Mouse (Mus musculus) cerebellum, adult 9-10 months (tissue): Measurements from ENCODE around the gene Npas3.
"Not testable (repeated sequence)": the region's sequence is repeated elsewhere in the genome, so short reads cannot be mapped to it uniquely, and the experiment has no call there.

ENCODE experiments used
- DNase-seq: peaks from one replicate; pipeline ENCODE4 v3.0.0; 2022

Gene Npas3

DNA sequence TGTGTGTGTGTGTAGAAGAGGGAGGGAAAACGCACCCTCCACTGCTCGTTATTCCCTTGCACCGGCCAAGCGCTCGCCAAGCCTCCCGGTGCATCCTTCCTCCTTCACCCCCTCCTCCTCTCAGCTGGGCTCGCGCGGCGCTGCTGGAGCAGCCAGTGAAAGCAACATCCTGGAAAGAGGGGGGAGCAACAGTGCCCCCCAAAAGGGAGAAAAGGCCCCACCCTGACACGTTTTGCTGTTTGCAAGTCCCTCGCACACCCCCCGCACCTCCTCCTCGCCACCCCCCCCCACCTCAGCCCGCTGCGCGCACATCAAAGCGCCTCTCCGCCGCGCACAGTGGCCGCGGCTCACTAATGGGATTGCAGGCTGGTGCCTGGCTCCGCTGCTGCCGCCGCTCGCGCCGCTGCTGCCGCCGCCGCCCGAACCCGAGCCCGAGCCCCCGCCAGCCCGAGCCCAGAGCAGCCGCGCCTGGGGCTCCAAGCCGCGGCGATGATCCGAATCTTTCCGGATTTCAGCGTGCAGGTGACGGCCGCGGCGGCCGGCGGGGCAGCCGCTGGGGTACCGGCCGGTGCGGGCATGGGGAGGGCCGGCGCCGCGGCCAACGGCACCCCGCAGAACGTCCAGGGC, at the start of gene Npas3:
TSS of gene Npas3 (plus strand) at position 577 of the 627 bp plus-strand sequence.
- no peak for DNase-seq

DNA sequence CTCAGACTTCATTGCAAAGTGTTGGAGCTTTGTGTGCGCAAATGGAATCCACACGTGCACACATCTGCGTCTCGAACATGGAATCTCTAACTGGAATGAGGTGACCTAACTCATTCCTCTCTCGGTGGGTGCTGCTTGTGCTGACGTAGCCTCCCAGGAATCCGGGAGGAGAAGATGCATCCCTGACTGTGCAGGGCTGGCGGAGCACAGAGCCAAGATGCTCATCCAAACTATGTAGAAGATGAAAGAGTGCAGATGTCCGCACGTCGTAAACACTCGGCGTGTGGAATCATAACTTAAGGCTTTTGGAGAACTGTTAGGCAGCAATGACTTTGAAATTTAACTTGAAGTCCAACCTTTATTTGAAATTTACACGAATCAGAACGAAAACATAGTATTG, 31.3 kb upstream of the Npas3 start:
- no peak for DNase-seq

DNA sequence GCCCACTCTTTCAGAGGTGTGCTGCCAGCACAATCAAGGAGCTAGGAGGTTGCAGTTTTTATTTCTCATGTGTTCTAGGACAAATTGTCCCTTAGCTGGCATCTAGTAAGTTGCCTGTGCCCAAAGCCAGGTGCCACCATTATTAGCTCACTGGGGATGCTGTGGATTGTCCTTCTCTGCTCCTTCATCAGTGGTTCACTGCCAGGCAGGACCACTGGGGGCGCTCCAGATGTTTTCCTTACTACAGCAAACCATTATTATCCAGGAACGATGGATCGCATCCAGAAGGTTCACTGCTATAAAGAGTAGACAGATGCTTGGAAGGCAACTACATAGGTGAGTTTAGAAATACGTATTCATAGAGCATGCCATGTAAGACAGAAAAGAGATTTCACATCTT, 25.7 kb upstream of the Npas3 start:
- DNase-seq, result no peak

DNA sequence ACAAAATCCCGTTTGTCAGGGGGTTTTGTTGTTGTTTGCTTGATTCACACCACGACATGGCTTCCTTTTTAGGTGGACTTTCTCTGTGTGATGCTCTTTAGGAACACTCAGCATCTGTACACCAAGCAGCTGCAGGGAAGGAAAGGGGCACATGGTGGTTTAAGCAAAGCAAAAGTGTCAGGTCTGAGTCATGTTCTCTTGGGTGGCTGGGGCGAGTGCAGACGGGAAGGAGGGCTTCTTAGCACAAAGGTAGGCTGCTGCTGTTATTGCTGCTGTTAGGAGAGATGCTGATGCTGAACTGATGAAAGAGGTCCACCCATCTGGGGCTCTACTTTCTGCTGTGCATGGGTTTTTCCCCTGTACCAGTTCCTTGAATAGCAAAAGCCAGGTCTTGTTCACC, 21.1 kb upstream of the Npas3 start:
- no peak for DNase-seq

DNA sequence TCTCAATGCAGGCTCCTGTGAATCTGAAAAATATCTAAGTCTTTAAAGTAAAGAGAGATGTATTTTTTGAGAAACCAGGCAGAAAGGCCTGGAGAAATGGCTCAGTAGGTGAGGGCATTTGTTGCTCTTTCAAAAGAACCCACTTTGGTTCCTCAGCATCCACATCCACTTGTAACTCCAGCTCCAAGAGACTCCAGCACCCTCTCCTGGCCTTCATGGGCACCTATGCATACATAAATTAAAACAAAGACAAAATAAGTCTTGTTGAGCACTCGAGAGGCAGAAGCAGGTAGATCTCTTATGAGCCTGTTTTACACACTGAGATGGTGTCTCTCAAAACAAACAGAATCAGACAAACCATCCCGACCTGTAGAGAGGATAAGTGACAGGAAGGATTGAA, 19.1 kb upstream of the Npas3 start:
- no peak for DNase-seq

DNA sequence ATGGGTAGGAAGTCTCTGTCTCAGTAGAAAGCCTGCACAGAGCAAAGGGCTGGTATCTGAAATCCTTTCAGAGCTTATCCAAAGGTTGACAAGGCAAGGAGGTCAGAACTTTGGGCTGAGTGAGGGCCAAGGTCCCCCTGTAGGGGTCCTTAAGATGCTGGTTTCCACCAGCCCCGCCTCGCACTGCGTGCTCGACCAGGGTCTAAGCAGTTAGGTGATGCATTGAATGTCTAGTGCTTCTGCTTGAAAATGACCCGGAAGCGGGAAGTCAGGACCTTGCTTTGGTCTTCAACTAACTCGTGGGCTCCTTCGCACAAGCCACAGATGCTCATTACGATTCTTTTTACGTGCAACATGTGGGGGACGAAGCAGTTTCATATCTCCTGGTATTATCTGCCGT, 2.3 kb upstream of the Npas3 start:
- DNase-seq, result no peak

DNA sequence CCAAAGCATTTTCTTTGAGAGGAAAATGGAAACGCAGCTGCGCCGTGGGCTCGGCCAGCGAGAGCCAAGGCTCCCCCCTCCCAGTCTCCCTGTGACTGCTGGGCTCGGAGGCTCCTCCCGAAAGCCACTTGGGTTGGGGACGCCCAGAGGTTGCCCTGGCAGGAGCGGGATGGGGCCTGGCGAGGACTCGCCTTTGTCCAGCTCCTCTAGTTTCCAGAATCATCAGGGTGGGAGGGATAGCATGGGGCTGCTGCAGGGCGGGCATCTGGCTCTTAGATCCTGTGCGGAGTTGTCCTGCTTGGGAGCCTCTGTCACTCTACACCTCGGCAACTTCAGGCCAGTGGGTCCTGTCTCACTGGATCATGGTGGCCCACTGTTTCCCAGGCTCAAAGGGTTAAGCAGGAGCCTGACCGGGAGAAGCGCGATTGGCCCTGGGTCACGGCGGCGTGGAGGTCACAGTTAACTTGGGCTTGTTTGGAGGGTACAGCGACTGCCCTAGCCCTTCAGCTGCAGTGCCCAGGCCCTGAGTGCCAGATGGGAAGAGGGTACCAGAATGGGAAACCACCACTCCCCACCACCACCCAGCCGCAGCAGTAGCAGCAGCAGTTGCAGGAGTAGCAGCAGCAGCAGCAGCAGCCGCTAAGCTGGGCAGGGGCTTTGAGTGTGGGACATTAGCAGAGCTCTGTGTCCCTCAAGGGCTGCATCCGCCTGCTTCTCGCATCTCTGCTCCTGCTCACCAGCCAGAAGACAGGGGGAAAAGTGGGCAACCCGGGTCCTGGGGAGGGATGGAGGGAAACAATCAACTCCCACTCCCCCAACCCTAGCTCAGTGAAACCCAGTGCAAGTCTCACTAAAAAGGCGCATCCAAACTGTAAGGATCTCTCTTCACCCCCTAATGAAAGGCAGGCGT, 1.6 kb upstream of the Npas3 start:
- no peak for DNase-seq

DNA sequence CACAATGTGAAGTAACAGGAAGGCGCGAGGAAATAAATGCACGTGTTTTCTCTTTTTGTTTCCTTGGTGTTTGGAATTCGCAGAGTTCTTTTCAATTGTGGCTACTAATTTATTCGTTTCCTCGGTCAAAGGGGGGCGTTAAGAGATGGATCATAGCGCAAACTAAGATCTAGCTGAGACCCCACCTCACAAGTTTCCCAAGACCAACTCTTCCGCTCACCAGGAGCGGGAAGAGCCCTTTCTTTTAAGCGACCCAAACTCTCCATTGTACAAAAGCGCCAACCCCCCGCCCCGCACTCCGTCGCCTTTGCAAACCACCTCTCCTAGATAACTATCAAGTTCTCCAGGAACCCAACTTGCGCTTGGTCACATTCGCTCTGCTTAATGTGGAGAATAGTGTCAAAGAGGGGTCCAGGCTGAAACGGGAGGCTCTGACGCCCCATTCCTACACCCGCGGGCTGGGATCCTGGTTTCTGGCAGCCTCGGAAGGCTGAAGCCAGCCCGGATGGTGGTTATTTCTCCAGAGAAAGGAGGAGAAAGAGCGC, 914 bp upstream of the Npas3 start:
- no peak for DNase-seq

DNA sequence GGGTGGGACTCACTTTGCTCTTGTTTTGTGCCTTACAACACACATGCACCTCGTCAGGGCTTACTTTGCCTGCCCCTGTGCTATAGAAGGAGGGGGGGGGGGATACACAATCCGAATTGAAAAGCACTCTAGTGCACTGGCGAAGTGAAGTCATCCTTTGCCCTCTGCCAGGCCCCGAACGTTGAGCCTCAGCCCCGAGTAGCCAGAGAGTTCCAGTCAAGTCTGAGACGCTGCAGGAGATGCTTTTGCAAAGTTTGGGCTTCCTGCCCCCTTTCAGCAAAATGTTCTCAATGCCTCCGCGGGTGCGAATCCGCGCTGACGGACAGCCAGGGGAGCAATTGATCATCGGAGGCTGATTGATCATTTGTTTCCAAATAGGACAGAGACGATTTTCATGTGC, 319 bp downstream of the Npas3 start:
- no peak for DNase-seq

DNA sequence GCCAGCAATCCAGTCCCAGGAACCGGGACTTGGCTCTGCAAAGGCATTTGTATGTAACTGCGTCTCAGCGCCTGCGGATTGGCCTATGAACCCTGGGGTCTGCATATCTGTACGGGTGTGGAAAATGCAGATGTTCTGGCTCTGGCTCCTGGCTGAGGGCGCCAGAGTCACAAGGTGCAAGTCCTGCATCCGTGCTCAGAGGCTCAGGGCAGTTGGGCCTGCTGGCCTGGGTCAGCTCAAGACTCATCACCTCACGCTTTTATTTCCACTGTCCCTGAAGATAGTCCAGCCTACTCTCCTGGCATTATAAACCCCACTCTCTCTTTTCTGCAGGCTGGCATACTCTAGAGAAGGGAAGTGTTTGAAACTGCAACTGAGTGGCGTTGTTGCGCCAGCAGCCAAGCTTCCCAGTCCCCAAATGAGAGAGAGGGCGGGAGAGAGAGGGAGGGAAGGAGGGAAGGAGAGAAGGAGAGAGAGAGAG, 3.3 kb downstream of the Npas3 start:
- DNase-seq, result no peak

DNA sequence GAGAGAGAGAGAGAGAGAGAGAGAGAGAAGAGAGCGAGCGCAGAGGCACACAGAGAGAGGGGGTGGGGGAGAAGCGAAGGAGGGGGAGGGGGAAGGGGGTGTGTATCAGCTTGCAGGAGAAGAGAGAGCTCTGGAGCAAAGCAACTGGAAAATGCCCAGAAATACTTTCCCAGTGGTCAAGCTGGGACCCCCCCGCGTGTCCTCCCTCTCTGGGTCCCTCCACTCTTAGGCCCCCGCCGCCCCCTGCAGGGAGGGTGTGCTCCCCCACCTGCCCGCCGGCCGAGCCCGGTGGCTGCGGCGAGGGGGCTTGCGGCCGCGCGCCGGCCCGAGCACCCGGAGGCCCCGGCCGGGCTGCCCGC, 3.7 kb downstream of the Npas3 start:
- no peak for DNase-seq

DNA sequence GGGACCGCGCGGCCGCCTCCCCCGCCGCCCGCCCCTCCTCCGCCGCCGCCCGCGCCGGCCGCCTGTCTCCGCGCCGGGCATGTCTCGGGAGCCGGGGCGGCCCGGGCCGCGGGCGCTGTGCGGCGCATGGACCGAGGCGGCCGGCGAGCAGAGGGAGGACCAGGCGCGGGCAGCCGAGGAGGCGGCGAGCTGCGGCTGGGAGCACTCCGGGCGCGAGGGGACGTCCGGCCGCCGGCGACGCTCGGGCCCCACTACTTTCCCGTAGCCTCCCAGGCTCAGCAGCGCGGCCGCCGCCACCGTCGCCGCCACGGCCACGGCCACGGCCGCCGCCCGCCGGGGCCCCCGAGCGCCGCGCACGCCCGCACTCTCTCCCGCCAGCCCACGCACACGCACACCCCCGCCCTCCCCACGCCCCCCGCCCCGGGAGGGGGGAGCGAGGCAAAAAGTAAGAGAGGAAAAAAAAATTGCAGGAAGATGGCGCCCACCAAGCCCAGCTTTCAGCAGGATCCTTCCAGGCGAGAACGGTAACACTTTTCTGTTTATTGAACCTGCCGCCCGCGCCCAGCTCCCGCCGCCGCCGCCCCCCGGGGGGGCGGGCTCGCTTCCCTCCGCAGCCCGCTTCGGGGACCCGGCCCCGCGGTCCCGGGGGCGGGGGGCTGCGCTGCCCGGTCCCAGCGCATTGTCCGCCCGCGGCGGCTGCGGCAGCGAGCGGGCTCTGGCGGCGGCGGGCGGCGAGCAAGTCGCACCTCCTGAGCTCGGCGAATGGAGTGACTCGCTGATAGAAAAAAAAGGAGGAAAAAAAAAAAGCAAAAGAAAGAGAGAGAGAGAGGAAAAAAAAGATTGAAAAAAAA, 4.3 kb downstream of the Npas3 start:
- no peak for DNase-seq

DNA sequence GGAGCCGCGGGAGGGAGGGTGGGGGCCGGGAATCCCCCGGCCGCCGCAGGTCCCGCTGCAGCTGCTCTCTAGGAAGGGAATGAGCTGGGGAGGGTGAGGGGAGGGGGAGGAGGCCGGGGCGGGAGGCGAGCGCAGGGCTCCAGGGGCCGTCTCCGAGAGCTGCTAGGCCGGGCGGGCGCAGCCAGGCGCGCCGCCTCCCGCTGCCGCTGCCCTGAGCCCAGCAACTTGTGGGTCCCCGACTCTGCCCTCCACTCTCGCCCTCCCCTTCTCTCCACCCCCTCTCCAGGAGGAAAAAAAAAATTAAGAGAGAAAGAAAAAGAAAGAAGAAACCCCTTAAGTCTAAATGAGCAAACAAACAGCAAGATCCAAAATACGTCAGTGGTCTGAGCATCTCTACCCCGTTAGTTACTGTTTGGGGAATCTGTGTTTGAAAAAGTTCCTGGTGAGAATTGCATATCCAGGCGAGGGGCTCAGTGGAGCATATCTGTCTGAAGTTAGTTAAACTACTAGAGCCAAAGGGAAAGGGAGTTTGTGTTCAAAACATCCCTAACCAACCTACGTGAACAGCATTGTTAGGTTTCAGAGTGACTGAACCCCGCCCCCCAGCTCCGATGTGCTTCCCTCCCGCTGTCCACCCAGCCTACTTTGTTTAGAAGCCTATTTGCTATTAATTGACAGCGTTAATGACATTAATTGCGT, 5.1 kb downstream of the Npas3 start:
- DNase-seq, result no peak

DNA sequence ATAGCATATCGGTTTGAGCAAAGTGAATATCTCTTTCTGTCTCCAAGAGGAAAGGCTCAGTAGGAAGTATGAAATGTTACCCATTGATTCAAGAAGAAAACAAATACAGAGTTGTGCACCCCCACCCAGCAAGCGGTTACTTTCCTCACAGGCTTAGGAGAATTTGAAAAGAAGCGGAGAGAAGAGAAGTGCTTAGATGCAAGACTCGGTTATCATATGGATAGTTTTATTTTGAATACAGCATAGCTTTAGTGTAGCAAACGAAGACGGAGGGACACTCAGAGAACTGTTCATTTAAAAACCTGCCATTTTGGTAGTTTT, 5.6 kb downstream of the Npas3 start:
- DNase-seq, result no peak

DNA sequence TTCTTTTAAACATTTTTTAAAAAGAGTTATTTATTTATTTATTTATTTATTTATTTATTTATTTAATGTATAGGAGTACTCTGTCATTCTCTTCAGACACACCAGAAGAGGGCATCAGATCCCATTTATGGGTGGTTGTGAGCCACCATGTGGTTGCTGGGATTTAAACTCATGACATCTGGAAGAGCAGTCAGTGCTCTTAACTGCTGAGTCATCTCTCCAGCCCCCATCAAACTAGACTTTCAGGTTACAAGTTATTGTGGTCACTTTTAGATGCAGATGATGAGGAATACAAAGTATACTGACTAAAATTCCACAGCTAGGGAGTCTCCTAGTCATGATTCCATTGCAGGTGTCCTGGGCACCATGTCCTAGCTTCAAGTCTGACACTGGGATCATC, 26.0 kb downstream of the Npas3 start:
- DNase-seq, result not testable (repeated sequence)

DNA sequence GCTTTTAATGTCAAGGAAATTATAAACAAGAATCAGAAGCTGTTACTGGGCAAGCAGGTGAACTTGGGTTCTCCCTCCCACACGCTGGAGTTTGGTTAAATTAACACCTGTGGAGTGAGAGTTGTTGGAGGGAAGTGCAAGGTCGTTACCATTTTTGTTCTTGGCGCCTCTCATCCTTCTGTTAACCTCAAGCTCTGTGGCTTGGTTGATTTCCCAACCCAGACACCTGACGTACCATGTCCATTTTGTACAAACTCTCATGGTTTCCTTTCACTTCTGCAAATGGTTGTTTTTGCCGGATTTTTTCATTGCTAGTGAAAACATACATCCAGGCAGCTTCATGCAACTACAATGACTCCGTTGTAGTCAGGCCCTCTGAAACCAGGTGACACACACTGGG, 28.9 kb downstream of the Npas3 start:
- DNase-seq, result no peak

DNA sequence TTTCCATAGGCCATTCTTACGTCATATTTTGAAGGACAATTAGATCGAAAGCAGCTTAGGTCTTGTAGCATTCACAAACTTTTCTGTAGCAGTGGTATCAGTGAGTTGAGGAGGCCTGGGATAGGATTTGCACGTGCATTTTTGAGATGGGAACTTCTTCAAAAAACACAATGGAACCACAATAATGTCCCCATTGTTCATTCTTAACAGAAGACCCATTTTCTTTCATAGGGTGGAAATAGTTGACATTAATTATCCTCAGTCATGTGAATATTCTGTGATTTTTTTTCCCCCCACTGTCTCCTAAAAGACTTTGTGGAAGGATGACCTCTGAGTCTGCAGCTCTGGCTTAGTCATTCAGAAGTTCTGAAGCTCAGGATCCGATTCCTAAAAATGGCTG, 41.9 kb downstream of the Npas3 start:
- no peak for DNase-seq

DNA sequence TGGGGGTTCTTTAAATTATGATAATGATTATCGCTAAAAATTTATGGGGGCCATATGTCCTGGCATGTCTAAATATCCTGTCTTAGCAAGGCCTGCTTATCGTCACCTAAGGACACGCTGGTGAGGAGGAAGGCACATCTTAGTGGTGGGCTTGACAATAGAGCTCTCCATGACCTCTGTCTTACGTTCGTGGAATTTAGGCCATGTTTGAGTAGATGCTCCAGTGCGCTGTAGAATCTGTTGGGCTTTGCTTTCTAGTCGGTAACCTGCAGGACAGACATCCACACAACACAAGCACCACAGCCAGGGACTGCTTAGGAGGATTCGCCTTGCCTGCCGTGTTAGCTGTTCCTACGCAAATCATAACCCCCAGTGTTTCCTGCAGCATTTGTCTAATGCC, 42.4 kb downstream of the Npas3 start:
- no peak for DNase-seq

DNA sequence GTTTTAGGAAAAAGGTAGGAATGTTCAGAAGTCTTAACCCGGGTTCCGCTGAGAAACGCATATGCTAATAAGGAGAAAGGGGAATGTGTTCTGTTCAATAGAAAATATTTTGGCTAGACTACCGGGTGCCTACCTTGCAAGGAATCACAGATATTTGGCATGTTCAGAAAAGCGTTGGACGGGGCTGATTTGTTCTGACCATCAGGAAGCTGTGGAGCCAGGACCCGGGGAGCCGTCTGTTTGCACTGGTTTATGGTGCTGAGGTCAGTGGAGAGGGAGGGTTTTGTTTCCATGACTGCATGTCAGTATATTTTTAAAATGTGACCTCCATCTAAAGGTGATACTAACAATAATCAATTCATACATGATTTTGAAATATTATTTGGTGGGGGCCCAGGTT, 43.5 kb downstream of the Npas3 start:
- DNase-seq, result no peak

DNA sequence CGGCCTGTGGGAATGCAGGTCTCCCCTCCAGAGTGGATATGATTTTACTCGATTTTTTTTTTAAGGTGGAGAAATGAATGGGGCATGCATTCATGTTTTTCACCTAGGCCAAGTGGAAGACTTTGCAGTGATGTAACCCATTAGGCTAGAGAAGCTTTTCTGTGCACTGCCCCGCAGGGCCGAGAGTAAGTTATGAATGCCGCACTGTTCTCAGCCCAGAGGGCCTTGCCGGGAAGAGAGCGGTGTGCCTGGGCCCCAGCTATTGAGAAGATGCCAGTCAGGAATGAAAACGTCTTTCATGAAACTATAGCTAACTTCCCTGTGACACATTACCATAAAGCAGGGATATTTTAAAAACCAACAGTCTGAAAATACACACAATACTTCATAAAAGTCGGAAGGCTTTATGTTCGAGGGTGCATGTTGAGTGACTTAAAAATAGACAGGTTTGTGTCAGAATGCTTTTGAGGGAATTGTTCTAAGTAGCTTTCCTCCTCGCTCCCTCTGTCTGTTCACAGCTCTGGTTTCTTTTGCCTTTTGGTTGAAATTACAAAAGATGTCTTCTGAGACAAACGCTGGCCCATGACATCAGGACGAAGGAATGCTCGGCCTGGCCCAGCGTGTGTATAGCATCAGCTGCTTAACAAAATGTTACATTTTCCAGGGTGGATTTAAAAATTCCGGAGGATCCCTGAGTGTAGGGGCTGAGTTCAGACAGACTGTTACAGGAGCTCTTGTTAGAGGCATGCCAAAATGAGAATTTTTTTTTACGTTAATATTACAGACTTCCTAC, 44.2 kb downstream of the Npas3 start:
- DNase-seq, result no peak

DNA sequence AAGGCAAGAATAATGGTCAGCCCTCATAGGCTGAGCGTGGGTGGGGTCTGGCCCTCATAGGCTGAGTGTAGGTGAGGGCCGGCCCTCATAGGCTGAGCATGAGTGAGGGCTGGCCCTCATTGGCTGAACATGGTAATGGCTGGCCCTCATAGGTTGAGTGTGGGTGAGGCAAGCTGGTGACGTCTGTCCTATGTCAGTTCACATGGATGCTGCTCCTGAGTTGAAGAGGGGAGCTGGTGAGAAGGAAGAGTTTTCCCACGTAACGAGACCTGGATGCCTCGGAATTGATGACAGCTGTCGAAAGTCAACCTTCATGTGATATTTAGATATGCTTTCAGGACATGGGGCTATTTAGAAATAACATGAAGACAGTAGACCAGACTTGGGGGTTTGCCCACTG, 45.5 kb downstream of the Npas3 start:
- no peak for DNase-seq

DNA sequence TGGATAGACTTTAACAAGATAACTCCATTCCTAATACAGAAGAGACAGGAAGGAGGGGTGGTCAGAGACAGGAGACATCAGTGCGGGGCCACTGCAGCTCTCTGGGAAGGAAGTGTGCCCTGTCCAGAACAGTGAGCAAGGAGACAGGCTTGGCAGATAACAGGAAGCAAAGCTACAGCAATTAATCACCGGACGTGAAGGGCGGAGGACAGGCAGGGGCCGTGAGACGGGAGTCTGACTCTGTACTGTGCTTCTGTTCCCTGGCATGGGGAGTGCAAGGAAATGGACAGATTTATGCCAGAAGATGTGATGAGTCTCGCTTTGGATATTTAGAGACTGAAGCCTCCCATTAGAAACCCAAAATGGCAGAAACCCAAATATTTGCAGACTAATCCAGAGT, 47.3 kb downstream of the Npas3 start:
- no peak for DNase-seq
